ENCODE assay signal across 7 mouse cellular contexts in the genomic region with DNA sequence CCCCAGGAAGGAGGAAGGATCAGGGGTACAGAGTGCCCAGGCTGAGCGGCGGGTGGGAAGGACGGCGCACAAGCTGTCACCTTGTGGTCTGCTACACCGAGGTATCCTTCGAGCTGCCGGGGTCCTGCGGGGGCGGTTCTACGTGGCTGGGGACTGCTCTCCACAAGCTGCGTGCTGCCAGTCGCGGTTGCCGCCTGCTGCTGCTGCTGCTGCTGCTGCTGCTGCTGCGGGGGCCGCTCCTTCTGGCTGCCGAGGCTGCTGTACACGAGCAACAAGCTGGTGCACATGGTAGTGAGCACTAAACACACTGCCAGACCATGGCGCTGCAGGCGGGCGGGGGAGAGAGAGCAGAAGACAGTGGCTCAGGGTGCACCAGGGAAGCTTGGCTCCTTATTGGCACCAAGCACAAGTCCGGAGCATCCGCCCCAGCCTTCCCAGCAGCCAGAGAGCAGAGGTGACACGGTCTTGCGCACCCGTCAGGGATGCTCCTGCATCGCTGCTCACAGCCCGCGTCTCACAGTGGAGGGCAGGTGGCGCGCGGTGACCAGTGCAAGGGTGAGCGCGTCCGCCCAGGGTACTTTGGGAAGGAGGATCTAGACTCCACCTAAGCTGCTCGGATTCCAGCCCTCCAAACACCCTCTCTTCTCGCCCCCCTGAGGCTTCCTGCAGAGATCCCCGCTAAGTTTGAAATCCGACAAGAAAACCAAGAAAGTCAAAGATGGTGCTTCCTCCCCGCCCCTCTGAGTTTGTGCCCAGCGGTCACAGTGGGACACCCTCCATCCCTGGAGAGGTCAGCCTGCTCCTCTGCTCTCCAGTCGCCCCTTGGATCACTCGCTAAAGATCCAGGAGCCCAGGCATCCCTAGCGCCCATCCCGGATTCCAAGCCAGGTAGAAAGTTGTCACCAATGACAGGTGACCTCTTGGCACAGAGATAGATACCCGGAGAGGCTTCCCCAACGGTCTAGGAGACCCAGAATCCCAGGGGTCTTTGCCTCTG. TPM values are rescaled to one million over a fixed set of nuclear protein-coding genes. Genes with fewer than 3 reads are reported as not detected.
DNase-seq lines count a peak whose midpoint lies in the region; ATAC-seq lines count a peak whose summit lies in the region.

No protein-coding gene starts in this region.

- H3K4me3 ChIP-seq in hindbrain, embryonic 16.5 days (ENCODE audit: low read length), result peak overlapping the region; percentile 66
- peak overlapping the region; percentile 56 for H3K4me3 ChIP-seq in limb, embryonic 10.5 days

- DNase-seq in thymus, postnatal 4 days, result peak; percentile 44
- DNase-seq in thymus, postnatal 25 days, result no peak
- peak; percentile 59 for DNase-seq in embryo, embryonic 10.5 days (ENCODE audit: low spot score)
- peak; percentile 63 for DNase-seq in limb, embryonic 10.5 days (ENCODE audit: low spot score)
- peak; percentile 27 for DNase-seq in naive thymus-derived CD4-positive, alpha-beta T cell, adult 2 months (ENCODE audit: low read depth)
- no peak for DNase-seq in spleen, postnatal 36 days (ENCODE audit: low spot score in 2 of 2)

- ATAC-seq in hindbrain, embryonic 16.5 days, result peak; percentile 80

- H3K27ac ChIP-seq in hindbrain, embryonic 16.5 days (ENCODE audit: low read depth, low read length), result peak overlapping the region; percentile 69
- peak overlapping the region; percentile 37; the same call in 1 of the 2 replicates for H3K27ac ChIP-seq in limb, embryonic 10.5 days

- WGBS in hindbrain, embryonic 16.5 days, result under 1% methylated on average over 47 of the region's 47 CpGs
- 1% methylated on average over 47 of the region's 47 CpGs for WGBS in limb, embryonic 10.5 days

- H3K9me3 ChIP-seq in hindbrain, embryonic 16.5 days (ENCODE audit: control insufficient read depth, low read length), result no peaks in the 10 kb centered on the region
- no peaks in the 10 kb centered on the region for H3K9me3 ChIP-seq in limb, embryonic 10.5 days (replicated peaks)

- H3K27me3 ChIP-seq in hindbrain, embryonic 16.5 days (replicated peaks; ENCODE audit: control insufficient read depth, insufficient read depth, low read length), result no peaks in the 10 kb centered on the region
- peaks cover 57% of the 10 kb centered on the region for H3K27me3 ChIP-seq in limb, embryonic 10.5 days (ENCODE audit: low read depth, poor library complexity, severe bottlenecking)

- no peaks in the 10 kb centered on the region for H3K36me3 ChIP-seq in hindbrain, embryonic 16.5 days (ENCODE audit: control insufficient read depth, insufficient read depth, low read length)
- H3K36me3 ChIP-seq in limb, embryonic 10.5 days, result no peaks in the 10 kb centered on the region

- peak overlapping the region; percentile 68 for H3K9ac ChIP-seq in hindbrain, embryonic 16.5 days (ENCODE audit: low read depth, low read length)

- peaks cover 16% of the 10 kb centered on the region for H3K4me1 ChIP-seq in hindbrain, embryonic 16.5 days (ENCODE audit: control insufficient read depth, insufficient read depth, low read depth, low read length)
- peaks cover 20% of the 10 kb centered on the region for H3K4me1 ChIP-seq in limb, embryonic 10.5 days

- peak overlapping the region; percentile 87 for H3K4me2 ChIP-seq in hindbrain, embryonic 16.5 days (ENCODE audit: low read length)

RNA-seq across cellular contexts. Expression of a gene that starts 0.8 kb away (rescaled TPM):
- polyA plus RNA-seq in hindbrain, embryonic 16.5 days (2015; fragmentation: Nextera tagmentation; extraction: Ambion mirVana), result 20.1 and 21.1 TPM in 2 replicates
- 0.28 and 0.66 TPM in 2 replicates for polyA plus RNA-seq in limb, embryonic 10.5 days (2016; fragmentation: Nextera tagmentation; extraction: Ambion mirVana)

Comparison
In these comparisons a context has a peak if more than half of its experiments do, and no peak if none do; other contexts are left out.
1. DNase-seq: peak in thymus, postnatal 4 days (single experiment), embryo, embryonic 10.5 days (single experiment), limb, embryonic 10.5 days (single experiment) and naive thymus-derived CD4-positive, alpha-beta T cell, adult 2 months (single experiment); none in thymus, postnatal 25 days (single experiment) and spleen, postnatal 36 days (0 of 2).
2. RNA of a gene that starts 0.8 kb away (polyA plus RNA-seq): 20.1 to 21.1 TPM in hindbrain, embryonic 16.5 days; 0.28 to 0.66 TPM in limb, embryonic 10.5 days; every median in the first group is over 10 times any median in the second.